Mouse (Mus musculus) heart, embryonic 14.5 days (tissue): Measurements from ENCODE around the gene Plk2. TPM values are rescaled to one million over a fixed set of nuclear protein-coding genes. Genes with fewer than 3 reads are reported as not detected.

Experiments
- ATAC-seq: fragments of 200-750 bp; cut with Nextera tagmentation; 2 replicates; pipeline ENCODE4 v1.8.0; 2017; ENCODE audit warnings: low read depth, moderate TSS enrichment; ENCODE audit not compliant: insufficient number of reproducible peaks, insufficient read depth, low FRiP score
- H3K27ac ChIP-seq, 2 experiments: fragments of 200-500 bp in 1 of 2; fragments of 300-500 bp in 1 of 2; sonication (generic) in 1 of 2; replicated peaks in 1 of 2; 2 replicates each; pipeline ENCODE4 v1.5.1; 2012 to 2014; ENCODE audit warnings: low read depth in 2 of 2, low read length in 2 of 2, control low read depth in 1 of 2, mild to moderate bottlenecking in 1 of 2, mixed read lengths in 1 of 2; ENCODE audit not compliant: control insufficient read depth in 1 of 2, insufficient read depth in 1 of 2
- H3K27me3 ChIP-seq: fragments of 300-500 bp; sonication (generic); 2 replicates; pipeline ENCODE4 v1.6.1; 2014; ENCODE audit warnings: mild to moderate bottlenecking, low read length, control low read depth; ENCODE audit not compliant: control insufficient read depth, insufficient read depth
- H3K36me3 ChIP-seq: fragments of 300-500 bp; sonication (generic); 2 replicates; pipeline ENCODE4 v1.6.1; 2014; ENCODE audit warnings: mild to moderate bottlenecking, control low read depth, low read length, mixed read lengths; ENCODE audit not compliant: control insufficient read depth, insufficient read depth
- H3K4me1 ChIP-seq, 2 experiments: fragments of 200-500 bp in 1 of 2; fragments of 300-500 bp in 1 of 2; sonication (generic) in 1 of 2; 2 replicates each; pipeline ENCODE4 v1.6.1; 2012 to 2014; ENCODE audit warnings: low read length in 2 of 2, control low read depth in 1 of 2, mixed read lengths in 1 of 2; ENCODE audit not compliant: control insufficient read depth in 2 of 2, insufficient read depth in 2 of 2
- H3K4me2 ChIP-seq: fragments of 300-500 bp; sonication (generic); 2 replicates; pipeline ENCODE4 v1.6.1; 2014; ENCODE audit warnings: mild to moderate bottlenecking, low read length
- H3K4me3 ChIP-seq, 2 experiments: fragments of 200-500 bp in 1 of 2; fragments of 300-500 bp in 1 of 2; sonication (generic) in 1 of 2; 2 replicates each; pipeline ENCODE4 v1.5.1; 2012 to 2014; ENCODE audit warnings: low read length in 2 of 2, mild to moderate bottlenecking in 2 of 2, control low read depth in 1 of 2, low read depth in 1 of 2, moderate library complexity in 1 of 2; ENCODE audit not compliant: control insufficient read depth in 1 of 2, insufficient read depth in 1 of 2
- H3K9ac ChIP-seq: fragments of 300-500 bp; sonication (generic); 2 replicates; pipeline ENCODE4 v1.6.1; 2014; ENCODE audit warnings: mild to moderate bottlenecking, low read length
- H3K9me3 ChIP-seq: fragments of 300-500 bp; sonication (generic); 2 replicates; pipeline ENCODE4 v1.6.1; 2016; ENCODE audit warnings: low read length, control low read depth; ENCODE audit not compliant: control insufficient read depth
- WGBS: fragments of 180-500 bp; shearing (Covaris S2); extraction: QIAGEN DNeasy Blood & Tissue Kit; methylation state at CpG from one replicate; pipeline ENCODE4 v1.1.7; 2014; 5-methylcytosine and 5-hydroxymethylcytosine counted together
- polyA plus RNA-seq: library from polyadenylated mRNA; unstranded; fragments of >200 nt; fragmentation: Nextera tagmentation; extraction: Ambion mirVana; gene quantifications from 2 replicates; pipeline ENCODE4 v1.2.1, GENCODE M21; 2014

Plk2 gene
- polyA plus RNA-seq, 1 experiment from 2014 or later: 116 TPM

DNA sequence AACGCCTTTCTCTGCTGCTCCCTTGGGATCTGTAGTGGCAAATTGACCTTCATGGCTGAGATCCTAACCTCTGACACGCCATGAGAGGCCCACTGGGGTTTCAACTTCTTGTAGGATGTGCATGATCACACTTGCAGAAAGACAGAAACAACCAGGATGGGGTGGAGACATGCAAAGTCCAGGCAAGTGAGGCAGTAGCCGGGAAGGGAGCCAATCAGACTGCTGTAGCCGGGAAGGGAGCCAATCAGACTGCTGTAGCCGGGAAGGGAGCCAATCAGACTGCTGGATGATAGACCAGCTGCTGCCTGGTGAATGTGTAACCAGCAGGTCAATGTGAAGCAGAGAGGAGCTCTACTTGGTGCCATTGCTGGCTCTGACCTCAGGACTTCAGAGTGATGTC is 11.3 kb downstream of the Plk2 start:
- 83% methylated on average over 5 of the region's 5 CpGs for WGBS
- H3K9me3 ChIP-seq: no peaks in the 10 kb centered on the region
- peaks cover 5% of the 10 kb centered on the region for H3K36me3 ChIP-seq
- H3K4me1 ChIP-seq: peaks cover 0 to 2% of the 10 kb centered on the region in 2 experiments; a peak in 1 of 4 replicates
- no peak overlapping the region for H3K9ac ChIP-seq
- no peak for ATAC-seq
- no peak overlapping the region for H3K4me2 ChIP-seq
- no peak overlapping the region for H3K4me3 ChIP-seq
- no peaks in the 10 kb centered on the region for H3K27me3 ChIP-seq
- H3K27ac ChIP-seq: no peak overlapping the region

DNA sequence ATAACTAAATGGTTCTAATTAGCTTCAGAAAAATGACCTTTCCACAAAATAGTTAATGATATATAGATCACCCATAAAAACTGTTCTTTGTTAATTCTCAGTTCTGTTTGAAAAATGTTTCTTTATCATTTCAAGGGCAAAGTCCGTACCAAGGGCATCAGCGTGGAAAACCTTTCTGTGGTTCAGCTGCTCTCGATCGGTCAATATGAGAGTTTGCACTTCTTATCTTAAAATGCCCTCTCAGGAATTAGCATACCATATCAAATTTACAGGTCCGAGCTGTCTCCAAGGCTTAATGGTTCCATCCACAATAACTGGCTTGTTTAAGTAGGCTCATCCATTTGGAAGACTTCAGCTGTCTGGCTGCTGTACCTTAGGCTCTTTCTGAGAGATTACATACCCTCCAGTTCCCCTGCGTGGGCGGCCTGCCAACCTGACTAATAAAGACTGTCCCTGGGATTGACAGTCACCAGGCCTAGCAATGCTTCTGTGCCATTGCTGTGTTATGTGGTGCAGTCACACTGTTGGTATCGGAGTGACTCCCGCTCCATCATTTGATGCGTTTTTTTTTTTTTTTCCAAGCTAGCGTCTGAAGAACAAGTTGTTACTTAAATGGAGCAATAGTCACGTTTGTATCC is 17.8 kb downstream of the Plk2 start:
- Histone ChIP-seq H3K4me2 (peak overlapping the region; percentile 32; the same call in 1 of the 2 replicates), H3K4me1 (peaks cover 0 to 4% of the 10 kb centered on the region in 2 experiments; a peak in 2 of 4 replicates), H3K4me3 (no peak overlapping the region), H3K9me3 (no peaks in the 10 kb centered on the region), H3K9ac (no peak overlapping the region), H3K27ac (peak overlapping the region; percentile 21 to 66; a peak in 2 of 4 replicates), H3K27me3 (no peaks in the 10 kb centered on the region), H3K36me3 (no peaks in the 10 kb centered on the region)
- ATAC-seq: peak; percentile 72
- WGBS: 22% methylated on average over 12 of the region's 12 CpGs

DNA sequence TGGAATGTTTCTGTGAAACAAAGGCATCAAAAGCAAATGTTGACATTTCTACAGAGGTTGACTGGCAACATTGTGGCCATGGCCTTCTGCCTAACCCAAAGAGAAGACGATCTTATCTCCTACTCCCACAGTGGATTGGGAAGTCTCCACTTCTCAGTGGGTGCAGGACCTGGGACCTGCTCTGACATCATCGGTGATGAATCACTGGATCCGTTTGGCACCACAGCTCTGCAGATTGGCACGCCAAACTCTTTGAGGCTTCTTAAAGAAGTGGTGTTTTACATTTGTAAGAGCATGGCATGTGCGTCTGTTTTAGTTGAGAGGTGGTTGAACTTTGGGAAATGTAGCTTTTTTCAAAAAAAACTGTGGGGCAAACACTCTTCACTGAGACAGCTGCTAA is 23.8 kb downstream of the Plk2 start:
- H3K36me3 ChIP-seq: no peaks in the 10 kb centered on the region
- no peak for ATAC-seq
- H3K9ac ChIP-seq: no peak overlapping the region
- H3K9me3 ChIP-seq: no peaks in the 10 kb centered on the region
- no peaks in the 10 kb centered on the region for H3K4me1 ChIP-seq
- H3K27ac ChIP-seq: no peak overlapping the region
- no peak overlapping the region for H3K4me3 ChIP-seq
- 71% methylated on average over 5 of the region's 5 CpGs for WGBS
- H3K4me2 ChIP-seq: no peak overlapping the region
- no peaks in the 10 kb centered on the region for H3K27me3 ChIP-seq

DNA sequence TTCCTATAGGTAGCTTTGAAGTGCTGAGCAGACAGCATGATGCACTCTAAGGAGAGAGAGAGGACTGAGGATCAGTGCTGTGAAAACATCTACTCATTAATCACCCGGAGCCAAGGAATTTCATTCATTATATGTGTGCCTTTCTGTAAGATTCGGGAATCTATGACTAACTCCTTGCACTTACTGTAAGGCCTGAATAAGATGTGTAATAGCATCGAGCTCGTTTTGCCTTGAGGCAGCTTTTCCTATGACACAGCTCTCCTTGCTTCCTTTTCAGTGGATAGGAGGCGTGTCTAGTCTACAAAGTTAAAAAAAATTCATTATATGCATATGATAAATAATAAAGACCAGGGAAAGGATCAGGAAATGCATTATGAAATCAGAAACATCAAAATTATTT is 24.8 kb downstream of the Plk2 start:
- no peak for ATAC-seq
- no peaks in the 10 kb centered on the region for H3K4me1 ChIP-seq
- no peaks in the 10 kb centered on the region for H3K36me3 ChIP-seq
- H3K9ac ChIP-seq: no peak overlapping the region
- no peak overlapping the region for H3K27ac ChIP-seq
- H3K4me2 ChIP-seq: no peak overlapping the region
- no peaks in the 10 kb centered on the region for H3K9me3 ChIP-seq
- no peaks in the 10 kb centered on the region for H3K27me3 ChIP-seq
- H3K4me3 ChIP-seq: no peak overlapping the region
- 71% methylated on average over 5 of the region's 5 CpGs for whole genome bisulfite sequencing

DNA sequence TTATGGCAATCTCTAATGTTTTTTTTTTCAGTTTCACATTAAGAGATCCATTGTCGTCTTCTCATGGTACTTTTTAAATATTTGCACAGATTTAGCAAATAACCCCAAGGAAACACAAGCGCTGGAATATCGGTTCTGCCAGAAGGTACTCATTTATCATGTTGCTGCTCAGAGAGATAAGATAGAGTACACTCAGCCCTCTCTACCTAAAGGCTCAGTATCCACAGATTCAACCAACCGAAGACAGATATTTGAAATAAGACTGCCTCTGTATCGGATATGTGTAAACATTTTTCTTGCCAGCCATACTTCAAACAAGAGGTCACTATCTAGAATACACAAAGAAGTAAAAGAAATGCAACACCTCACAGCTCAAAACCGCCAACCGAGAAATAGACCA is 27.6 kb downstream of the Plk2 start:
- Histone ChIP-seq H3K36me3 (no peaks in the 10 kb centered on the region), H3K9ac (no peak overlapping the region), H3K27ac (no peak overlapping the region), H3K4me2 (no peak overlapping the region), H3K4me1 (no peaks in the 10 kb centered on the region), H3K4me3 (no peak overlapping the region), H3K27me3 (no peaks in the 10 kb centered on the region), H3K9me3 (no peaks in the 10 kb centered on the region)
- WGBS: 52% methylated on average over 7 of the region's 7 CpGs
- no peak for ATAC-seq

DNA sequence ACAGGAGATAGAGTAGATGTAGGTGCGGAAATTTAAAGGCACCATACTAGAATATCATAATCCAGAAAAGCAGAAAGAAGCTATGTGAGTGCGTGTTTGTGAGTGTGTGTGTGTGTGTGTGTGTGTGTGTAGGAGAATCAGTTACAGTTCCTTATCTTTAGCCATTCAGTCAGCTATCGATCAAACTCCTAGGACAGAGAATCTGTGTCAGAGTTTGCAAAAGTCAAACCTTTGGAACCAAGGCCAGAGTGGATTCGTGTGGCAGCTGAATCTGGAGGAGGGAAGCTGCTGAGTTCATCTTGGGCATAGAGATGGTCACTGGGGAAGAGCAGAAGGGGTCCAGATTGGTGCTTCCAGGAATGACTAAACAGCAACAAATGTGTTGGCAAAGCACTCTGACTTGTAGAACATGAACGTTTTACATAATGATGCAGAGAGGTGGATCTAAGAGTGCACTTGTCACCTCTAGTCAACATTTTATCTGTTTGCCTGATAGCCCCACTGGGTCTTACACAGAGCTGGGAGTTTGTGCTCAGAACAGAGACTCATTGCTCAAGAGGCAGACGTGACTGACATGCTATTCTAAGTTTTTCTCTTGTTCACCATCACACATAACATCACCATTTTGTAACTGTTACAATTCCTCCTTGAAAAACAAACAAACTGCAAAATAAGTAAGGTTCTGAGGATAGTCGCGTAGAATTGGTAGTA is 30.8 kb downstream of the Plk2 start:
- no peak overlapping the region for H3K4me2 ChIP-seq
- H3K27ac ChIP-seq: no peak overlapping the region
- 78% methylated on average over 8 of the region's 8 CpGs for WGBS

DNA sequence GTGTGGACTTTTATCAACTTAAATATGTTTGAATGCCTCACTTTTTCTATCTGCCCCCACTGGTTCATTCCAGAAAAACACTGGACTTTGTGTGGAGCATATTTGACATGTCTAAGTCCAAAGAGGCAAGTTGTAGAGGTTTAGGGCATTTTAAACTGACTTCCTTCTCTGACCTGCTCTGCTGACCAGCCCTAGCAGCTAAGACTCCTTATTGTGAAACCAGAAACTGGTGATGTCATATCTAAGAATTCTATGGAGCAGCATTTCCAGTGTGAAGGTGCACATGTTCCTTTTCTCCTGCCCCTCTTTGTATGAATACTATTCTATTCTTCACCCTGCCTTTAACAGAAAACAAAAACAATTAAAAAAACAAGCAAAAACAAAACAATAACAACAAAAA is 36.5 kb downstream of the Plk2 start:
- no peak overlapping the region for H3K9ac ChIP-seq

More for the DNA sequence above, 30.8 kb downstream of the Plk2 start:
- no peak for ATAC-seq
- Histone ChIP-seq H3K9me3 (no peaks in the 10 kb centered on the region), H3K36me3 (no peaks in the 10 kb centered on the region), H3K9ac (no peak overlapping the region), H3K4me3 (no peak overlapping the region), H3K27me3 (no peaks in the 10 kb centered on the region), H3K4me1 (no peaks in the 10 kb centered on the region)

More for the DNA sequence above, 36.5 kb downstream of the Plk2 start:
- Histone ChIP-seq H3K4me2 (no peak overlapping the region), H3K27me3 (no peaks in the 10 kb centered on the region), H3K4me1 (no peaks in the 10 kb centered on the region), H3K9me3 (no peaks in the 10 kb centered on the region), H3K36me3 (no peaks in the 10 kb centered on the region), H3K27ac (no peak overlapping the region), H3K4me3 (no peak overlapping the region)
- ATAC-seq: no peak
